Mouse (Mus musculus) ES-Bruce4 (cell line): ENCODE results near the gene Acer1. TPM values are rescaled to one million over a fixed set of nuclear protein-coding genes. Genes with fewer than 3 reads are reported as not detected.
"Not testable (repeated sequence)": the region's sequence is repeated elsewhere in the genome, so short reads cannot be mapped to it uniquely, and the experiment has no call there.

Experiments
- H3K27ac ChIP-seq: 2 replicates; pipeline ENCODE4 v1.5.1; 2012; ENCODE audit warnings: low read length, inconsistent platforms; ENCODE audit not compliant: insufficient read depth
- H3K27me3 ChIP-seq: 2 replicates; pipeline ENCODE4 v1.6.1; 2012; ENCODE audit warnings: mild to moderate bottlenecking, low read length, inconsistent platforms; ENCODE audit not compliant: control insufficient read depth, poor library complexity, insufficient read depth, severe bottlenecking
- H3K36me3 ChIP-seq: 2 replicates; pipeline ENCODE4 v1.6.1; 2012; ENCODE audit warnings: inconsistent platforms, mild to moderate bottlenecking, low read length, moderate library complexity; ENCODE audit not compliant: control insufficient read depth, poor library complexity, insufficient read depth, severe bottlenecking
- H3K4me1 ChIP-seq: one replicate; pipeline ENCODE4 v1.8.1; 2011; ENCODE audit warnings: low read length; ENCODE audit not compliant: control insufficient read depth, insufficient read depth
- H3K4me3 ChIP-seq: 2 replicates; pipeline ENCODE4 v1.5.1; 2011; ENCODE audit warnings: low read depth, mild to moderate bottlenecking, low read length
- H3K9ac ChIP-seq: 2 replicates; pipeline ENCODE4 v1.6.1; 2012; ENCODE audit warnings: low read depth, mild to moderate bottlenecking, inconsistent platforms; ENCODE audit not compliant: poor library complexity, severe bottlenecking
- H3K9me3 ChIP-seq: replicated peaks from 2 replicates; pipeline ENCODE4 v1.6.1; 2012; ENCODE audit warnings: mild to moderate bottlenecking, low read length, inconsistent platforms; ENCODE audit not compliant: control insufficient read depth, poor library complexity, insufficient read depth, severe bottlenecking
- CTCF ChIP-seq: IDR thresholded peaks from one replicate; pipeline ENCODE4 v1.8.1; 2011; ENCODE audit warnings: low read depth, low read length
- EP300 ChIP-seq: IDR thresholded peaks from 2 replicates; pipeline ENCODE4 v1.6.1; 2011; ENCODE audit warnings: low read depth, low read length; ENCODE audit not compliant: insufficient read depth
- POLR2A ChIP-seq: IDR thresholded peaks from one replicate; pipeline ENCODE4 v1.8.1; 2011; ENCODE audit warnings: low read length; ENCODE audit not compliant: insufficient read depth
- polyA plus RNA-seq: library from polyadenylated mRNA; stranded (reverse); fragments of >200 nt; gene quantifications from 2 replicates; pipeline ENCODE4 v1.2.4, GENCODE M21; 2011; ENCODE audit warnings: low read depth; ENCODE audit not compliant: missing spikeins, insufficient read depth, insufficient read length

The Acer1 gene
- polyA plus RNA-seq, 1 experiment: 0.49 TPM

- Histone ChIP-seq H3K9ac (no peak overlapping the region), H3K4me1 (no peaks in the 10 kb centered on the region), H3K27me3 (no peaks in the 10 kb centered on the region), H3K9me3 (no peaks in the 10 kb centered on the region), H3K4me3 (no peak overlapping the region), H3K36me3 (peaks cover 3% of the 10 kb centered on the region), H3K27ac (no peak overlapping the region)
- TF ChIP-seq EP300 (no peak), POLR2A (no peak), CTCF (no peak)
Observed at GRCm38 (mm10) chr17:56913444-56913843, 68.5 kb downstream of the Acer1 start.

DNA sequence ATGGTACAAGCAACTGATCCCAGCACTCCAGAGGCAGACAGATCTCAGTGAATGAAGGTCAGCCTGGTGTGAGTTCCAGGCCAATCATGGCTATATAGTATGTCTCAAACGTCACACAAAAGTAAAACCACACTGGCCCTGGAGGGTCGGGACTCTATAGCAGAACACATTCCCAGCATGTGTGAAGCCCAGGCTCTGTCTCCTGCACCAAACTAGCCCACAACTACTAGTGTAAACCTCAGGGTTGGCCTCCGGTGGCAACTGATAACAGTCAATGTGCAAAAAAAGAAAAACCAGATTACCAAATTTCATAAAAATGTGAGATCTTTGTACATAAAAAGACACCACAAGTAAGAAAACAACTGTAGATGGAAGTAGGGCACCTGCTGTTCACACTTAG lies 68.9 kb downstream of the Acer1 start:
- H3K27ac ChIP-seq: no peak overlapping the region
- H3K4me3 ChIP-seq: no peak overlapping the region
- H3K9me3 ChIP-seq: no peaks in the 10 kb centered on the region
- H3K27me3 ChIP-seq: no peaks in the 10 kb centered on the region
- peaks cover 2% of the 10 kb centered on the region for H3K36me3 ChIP-seq
- no peaks in the 10 kb centered on the region for H3K4me1 ChIP-seq
- no peak for TF ChIP-seq CTCF
- H3K9ac ChIP-seq: no peak overlapping the region

GRCm38 (mm10) chr17:56909764-56910163 lies 72.2 kb downstream of the Acer1 start:
- H3K36me3 ChIP-seq, H3K4me1 ChIP-seq, H3K27me3 ChIP-seq, H3K27ac ChIP-seq, H3K4me3 ChIP-seq, H3K9ac ChIP-seq, H3K9me3 ChIP-seq: not testable (repeated sequence)

- Histone ChIP-seq H3K4me1 (no peaks in the 10 kb centered on the region), H3K9me3 (no peaks in the 10 kb centered on the region), H3K9ac (no peak overlapping the region), H3K36me3 (peaks cover 2% of the 10 kb centered on the region; the same call in 1 of the 2 replicates), H3K27me3 (no peaks in the 10 kb centered on the region), H3K4me3 (no peak overlapping the region), H3K27ac (no peak overlapping the region)
- no peak for TF ChIP-seq CTCF
- TF ChIP-seq EP300: no peak
- TF ChIP-seq POLR2A: no peak
Observed at GRCm38 (mm10) chr17:56907887-56908286, 74.0 kb downstream of the Acer1 start.

GRCm38 (mm10) chr17:56907096-56907495 lies 74.8 kb downstream of the Acer1 start:
- H3K9me3 ChIP-seq: no peaks in the 10 kb centered on the region
- H3K27me3 ChIP-seq: no peaks in the 10 kb centered on the region
- H3K4me1 ChIP-seq: no peaks in the 10 kb centered on the region
- no peak overlapping the region for H3K27ac ChIP-seq
- H3K4me3 ChIP-seq: no peak overlapping the region
- H3K36me3 ChIP-seq: 0 out of 2 replicates have a peak, but pooled peaks cover 2% of the 10 kb centered on the region
- H3K9ac ChIP-seq: no peak overlapping the region
- TF ChIP-seq EP300: no peak
- no peak for TF ChIP-seq POLR2A
- no peak for TF ChIP-seq CTCF

- TF ChIP-seq EP300: no peak
- no peak for TF ChIP-seq CTCF
- TF ChIP-seq POLR2A: no peak
- Histone ChIP-seq H3K27ac (no peak overlapping the region), H3K27me3 (no peaks in the 10 kb centered on the region), H3K9me3 (no peaks in the 10 kb centered on the region), H3K36me3 (0 out of 2 replicates have a peak, but pooled peaks cover 2% of the 10 kb centered on the region), H3K4me1 (no peaks in the 10 kb centered on the region), H3K9ac (no peak overlapping the region), H3K4me3 (no peak overlapping the region)
Observed at GRCm38 (mm10) chr17:56906166-56906565, 75.8 kb downstream of the Acer1 start.

Other genes starting within 250 kb of the Acer1 start
- gene Nrtn, start 224.6 kb downstream of the Acer1 start, polyA plus RNA-seq: 8.1 and 10.8 TPM in 2 replicates
- 18.4 and 18.9 TPM in 2 replicates for gene Dus3l, start 217.4 kb downstream of the Acer1 start, polyA plus RNA-seq
- not detected in 2 replicates for gene Prr22, start 211.9 kb downstream of the Acer1 start, polyA plus RNA-seq
- gene Rfx2, start 151.1 kb downstream of the Acer1 start, polyA plus RNA-seq: 27.5 and 30.5 TPM in 2 replicates
- gene Acsbg2, start 107.7 kb downstream of the Acer1 start, polyA plus RNA-seq: 0.46 and 0.68 TPM in 2 replicates
- 8.0 and 8.4 TPM in 2 replicates for gene 1700061G19Rik, start 106.6 kb downstream of the Acer1 start, polyA plus RNA-seq
- gene Mllt1, start 46.7 kb downstream of the Acer1 start, polyA plus RNA-seq: 20.7 and 21.9 TPM in 2 replicates
- gene Clpp, start 8.2 kb upstream of the Acer1 start, polyA plus RNA-seq: 47.7 and 59.9 TPM in 2 replicates
- 16.0 and 21.3 TPM in 2 replicates for gene Alkbh7, start 15.2 kb upstream of the Acer1 start, polyA plus RNA-seq
- not detected in 2 replicates for gene Pspn, start 17.9 kb upstream of the Acer1 start, polyA plus RNA-seq
- gene Gtf2f1, start 29.2 kb upstream of the Acer1 start, polyA plus RNA-seq: 70.2 and 74.1 TPM in 2 replicates
- gene Gm17949, start 29.3 kb upstream of the Acer1 start, polyA plus RNA-seq: 0.56 TPM in 1 of 2 replicates, not detected in the other
- 166 and 176 TPM in 2 replicates for gene Khsrp, start 49.4 kb upstream of the Acer1 start, polyA plus RNA-seq
- gene Slc25a41, start 59.5 kb upstream of the Acer1 start, polyA plus RNA-seq: not detected in 2 replicates
- gene Crb3, start 77.0 kb upstream of the Acer1 start, polyA plus RNA-seq: 53.5 and 57.7 TPM in 2 replicates
- gene Slc25a23, start 77.7 kb upstream of the Acer1 start, polyA plus RNA-seq: 24.2 and 24.5 TPM in 2 replicates
- gene Dennd1c, start 96.4 kb upstream of the Acer1 start, polyA plus RNA-seq: 6.6 and 8.9 TPM in 2 replicates
- gene Tubb4a, start 105.7 kb upstream of the Acer1 start, polyA plus RNA-seq: 5.8 and 12.6 TPM in 2 replicates
- gene Tnfsf9, start 123.2 kb upstream of the Acer1 start, polyA plus RNA-seq: 8.1 and 9.1 TPM in 2 replicates
- not detected in 2 replicates for gene Cd70, start 167.7 kb upstream of the Acer1 start, polyA plus RNA-seq
- not detected in 2 replicates for gene Tnfsf14, start 212.1 kb upstream of the Acer1 start, polyA plus RNA-seq
- gene C3, start 246.0 kb upstream of the Acer1 start, polyA plus RNA-seq: 0.94 TPM in 1 of 2 replicates, not detected in the other